Mouse (Mus musculus): ENCODE measurements around the gene Dut.
A peak's percentile ranks its signal among the peaks of the same experiment; 100 is the strongest.

Gene Dut

GRCm38 (mm10) chr2:125247108-125247961, at the start of gene Dut:
Gene Dut (plus strand): TSS chr2:125247190.
- DNase-seq (ENCODE audit: low read depth, low spot score), result peak; percentile 87

GRCm38 (mm10) chr2:125208894-125209596, 37.9 kb upstream of the Dut start:
- peak; percentile 18 for DNase-seq (ENCODE audit: low read depth, low spot score)

GRCm38 (mm10) chr2:125211831-125212510, 35.0 kb upstream of the Dut start:
- DNase-seq (ENCODE audit: low read depth, low spot score), result no peak

- DNase-seq (ENCODE audit: low read depth, low spot score), result peak; percentile 42
These were observed 32.4 kb upstream of the Dut start for GRCm38 (mm10) chr2:125214592-125214991.

- DNase-seq (ENCODE audit: low read depth, low spot score), result no peak
These were observed 29.7 kb upstream of the Dut start for GRCm38 (mm10) chr2:125217286-125217685.

GRCm38 (mm10) chr2:125218566-125218965, 28.4 kb upstream of the Dut start:
- DNase-seq (ENCODE audit: low read depth, low spot score), result no peak

GRCm38 (mm10) chr2:125219268-125219667, 27.7 kb upstream of the Dut start:
- no peak for DNase-seq (ENCODE audit: low read depth, low spot score)

- no peak for DNase-seq (ENCODE audit: low read depth, low spot score)
These were observed 25.3 kb upstream of the Dut start for GRCm38 (mm10) chr2:125221673-125222072.

GRCm38 (mm10) chr2:125228472-125229409, 18.2 kb upstream of the Dut start:
- DNase-seq (ENCODE audit: low read depth, low spot score), result no peak

- no peak for DNase-seq (ENCODE audit: low read depth, low spot score)
These were observed 14.8 kb upstream of the Dut start for GRCm38 (mm10) chr2:125232183-125232582.

- DNase-seq (ENCODE audit: low read depth, low spot score), result no peak
These were observed 13.5 kb upstream of the Dut start for GRCm38 (mm10) chr2:125233537-125233936.

- DNase-seq (ENCODE audit: low read depth, low spot score), result no peak
These were observed 12.9 kb upstream of the Dut start for GRCm38 (mm10) chr2:125234049-125234448.

GRCm38 (mm10) chr2:125245545-125246285, 1.3 kb upstream of the Dut start:
- DNase-seq (ENCODE audit: low read depth, low spot score), result no peak

GRCm38 (mm10) chr2:125246669-125247068, 321 bp upstream of the Dut start:
- DNase-seq (ENCODE audit: low read depth, low spot score), result no peak

GRCm38 (mm10) chr2:125247962-125248235, 909 bp downstream of the Dut start:
- DNase-seq (ENCODE audit: low read depth, low spot score), result no peak

- no peak for DNase-seq (ENCODE audit: low read depth, low spot score)
These were observed 1.3 kb downstream of the Dut start for GRCm38 (mm10) chr2:125248256-125248655.

- no peak for DNase-seq (ENCODE audit: low read depth, low spot score)
These were observed 2.3 kb downstream of the Dut start for GRCm38 (mm10) chr2:125249339-125249738.

- no peak for DNase-seq (ENCODE audit: low read depth, low spot score)
These were observed 2.9 kb downstream of the Dut start for GRCm38 (mm10) chr2:125249874-125250273.

GRCm38 (mm10) chr2:125251781-125252180, 4.8 kb downstream of the Dut start:
- no peak for DNase-seq (ENCODE audit: low read depth, low spot score)

GRCm38 (mm10) chr2:125252275-125252674, 5.3 kb downstream of the Dut start:
- DNase-seq (ENCODE audit: low read depth, low spot score), result no peak

GRCm38 (mm10) chr2:125253699-125254098, 6.7 kb downstream of the Dut start:
- DNase-seq (ENCODE audit: low read depth, low spot score), result no peak
